Mouse (Mus musculus) liver, embryonic 12.5 days (tissue): ENCODE data around the gene Leap2. TPM values are rescaled to one million over a fixed set of nuclear protein-coding genes. Genes with fewer than 3 reads are reported as not detected.

ENCODE experiments used
- ATAC-seq: fragments of 200-750 bp; cut with Nextera tagmentation; 2 replicates; pipeline ENCODE4 v1.8.0; 2017; ENCODE audit warnings: moderate number of reproducible peaks, mild to moderate bottlenecking, moderate library complexity
- H3K27ac ChIP-seq: fragments of 300-500 bp; sonication (generic); 2 replicates; pipeline ENCODE4 v1.5.1; 2016; ENCODE audit warnings: mild to moderate bottlenecking
- H3K27me3 ChIP-seq: fragments of 300-500 bp; sonication (generic); replicated peaks from 2 replicates; pipeline ENCODE4 v1.6.1; 2016; ENCODE audit warnings: mild to moderate bottlenecking, moderate library complexity
- H3K36me3 ChIP-seq: fragments of 300-500 bp; sonication (generic); 2 replicates; pipeline ENCODE4 v1.6.1; 2016; ENCODE audit warnings: mild to moderate bottlenecking, moderate library complexity
- H3K4me1 ChIP-seq: fragments of 300-500 bp; sonication (generic); 2 replicates; pipeline ENCODE4 v1.6.1; 2016
- H3K4me2 ChIP-seq: fragments of 300-500 bp; sonication (generic); 2 replicates; pipeline ENCODE4 v1.6.1; 2016; ENCODE audit warnings: mild to moderate bottlenecking, moderate library complexity
- H3K4me3 ChIP-seq: fragments of 300-500 bp; sonication (generic); 2 replicates; pipeline ENCODE4 v1.5.1; 2016; ENCODE audit warnings: mild to moderate bottlenecking, moderate library complexity
- H3K9ac ChIP-seq: fragments of 300-500 bp; sonication (generic); 2 replicates; pipeline ENCODE4 v1.6.1; 2016; ENCODE audit warnings: mild to moderate bottlenecking, moderate library complexity
- H3K9me3 ChIP-seq: fragments of 300-500 bp; sonication (generic); replicated peaks from 2 replicates; pipeline ENCODE4 v1.6.1; 2016; ENCODE audit warnings: mild to moderate bottlenecking, moderate library complexity
- WGBS: fragments of 180-500 bp; shearing (Covaris S2); methylation state at CpG from one replicate; pipeline ENCODE4 v1.1.7; 2016; ENCODE audit not compliant: insufficient replicate concordance; 5-methylcytosine and 5-hydroxymethylcytosine counted together
- polyA plus RNA-seq: library from polyadenylated mRNA; unstranded; fragments of >200 nt; fragmentation: Nextera tagmentation; extraction: Ambion mirVana; gene quantifications from 2 replicates; pipeline ENCODE4 v1.2.1, GENCODE M21; 2016

The Leap2 gene
- polyA plus RNA-seq, 1 experiment from 2014 or later: 5.4 TPM

DNA sequence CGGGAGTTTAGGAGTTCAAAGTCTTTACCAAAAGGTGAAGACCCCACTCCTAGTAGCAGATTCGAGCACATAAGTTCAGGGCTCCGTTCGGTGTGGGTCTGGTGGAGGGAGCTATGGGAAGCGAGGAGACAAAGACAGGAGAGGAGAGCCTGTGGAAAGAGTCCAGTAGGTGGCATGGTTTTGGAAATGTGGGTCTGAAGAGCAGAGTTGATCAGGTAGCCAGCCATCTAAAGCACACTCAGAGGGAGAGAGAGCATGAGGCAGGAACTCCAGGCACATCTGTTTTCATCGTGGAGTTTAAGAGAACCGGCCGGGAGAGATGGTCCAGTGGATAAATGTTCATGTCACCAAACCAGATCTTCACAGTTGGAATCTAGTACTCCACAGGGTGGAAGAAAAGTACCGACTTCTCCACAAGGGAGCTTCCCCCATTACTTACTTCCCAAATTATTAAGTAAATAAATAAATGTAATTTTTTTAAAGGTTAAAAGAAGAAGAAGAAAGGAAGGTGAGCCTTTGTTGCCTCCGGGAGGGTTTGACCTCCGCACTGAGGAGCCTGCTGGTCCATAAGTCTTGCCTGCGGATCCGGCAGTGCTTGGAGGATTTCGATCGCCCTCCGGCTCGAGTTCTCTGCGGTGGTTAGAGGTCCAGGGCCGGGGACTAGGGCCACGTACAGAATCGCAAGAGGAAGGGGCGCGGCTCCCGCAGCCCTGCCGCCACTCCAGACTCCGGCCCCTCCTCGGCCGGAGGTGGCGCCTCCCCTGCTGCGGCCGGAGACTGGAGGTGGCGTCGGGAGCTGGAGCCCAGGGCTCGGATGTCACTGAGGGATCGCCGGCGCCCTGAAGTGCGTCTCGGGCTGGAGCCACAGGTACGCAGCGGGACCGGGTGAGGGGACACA lies 33.8 kb upstream of the Leap2 start, which contains the start of the genes Gm10447 and Shroom1:
TSS of gene Gm10447 (minus strand) at position 637 of the 898 bp plus-strand sequence.
TSS of gene Shroom1 (plus strand) at position 732 of the 898 bp plus-strand sequence.
- peak within 1 kb of the TSS; percentile 55 for H3K9ac ChIP-seq
- peaks cover 84% of the 10 kb centered on the region for H3K27me3 ChIP-seq
- H3K27ac ChIP-seq: peak within 1 kb of the TSS; percentile 38; the same call in 1 of the 2 replicates
- H3K4me1 ChIP-seq: peaks cover 24% of the 10 kb centered on the region
- H3K36me3 ChIP-seq: no peaks in the 10 kb centered on the region
- H3K4me3 ChIP-seq: peak within 1 kb of the TSS; percentile 58
- 6% methylated on average over 42 of the region's 42 CpGs for WGBS
- H3K4me2 ChIP-seq: peak within 1 kb of the TSS; percentile 78
- H3K9me3 ChIP-seq: no peaks in the 10 kb centered on the region
- ATAC-seq: peak; percentile 68

DNA sequence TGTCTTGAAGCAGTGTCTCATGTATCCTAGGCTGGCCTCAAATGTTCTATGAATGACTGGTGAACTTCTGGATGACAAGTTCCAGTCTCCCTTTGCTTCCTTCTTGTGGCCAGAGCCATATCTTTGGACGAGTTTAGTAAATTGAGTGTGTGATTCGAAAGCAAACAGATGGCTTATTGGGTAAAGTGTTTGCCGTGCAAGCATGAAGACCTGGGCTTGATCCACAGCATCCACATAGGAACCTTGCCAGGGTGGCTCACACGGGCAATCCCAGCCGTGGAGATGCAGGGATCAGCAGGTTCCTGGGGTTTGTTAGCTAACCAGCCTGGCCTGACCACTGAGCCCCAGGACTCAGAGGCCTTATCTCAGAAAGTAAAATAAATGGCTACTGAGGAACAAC lies 30.1 kb upstream of the Leap2 start:
- Histone ChIP-seq H3K4me2 (no peak overlapping the region), H3K27ac (no peak overlapping the region), H3K4me3 (no peak overlapping the region), H3K9ac (no peak overlapping the region), H3K9me3 (no peaks in the 10 kb centered on the region), H3K36me3 (no peaks in the 10 kb centered on the region), H3K4me1 (peaks cover 22% of the 10 kb centered on the region), H3K27me3 (peaks cover 80% of the 10 kb centered on the region)
- no peak for ATAC-seq
- 51% methylated on average over 5 of the region's 5 CpGs for WGBS

DNA sequence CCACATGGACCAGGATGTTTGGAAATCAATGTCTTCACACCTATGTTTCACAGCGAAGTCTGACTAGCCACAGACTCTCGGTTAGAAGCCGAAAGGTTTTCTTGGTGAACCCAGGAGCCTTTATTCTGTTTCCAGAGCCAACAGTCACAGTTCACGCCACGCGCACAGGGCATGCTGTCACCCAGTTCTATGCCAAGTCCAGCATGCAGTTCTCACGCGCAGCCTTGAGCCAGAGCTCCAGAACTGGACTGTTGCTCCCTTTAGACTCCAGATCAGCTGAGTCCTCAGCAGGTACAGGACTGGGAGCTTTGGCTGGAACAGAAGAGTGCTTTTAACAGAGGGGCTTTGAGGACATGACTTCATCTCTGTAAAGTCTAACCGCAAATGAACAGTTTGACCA lies 29.4 kb upstream of the Leap2 start:
- Histone ChIP-seq H3K9me3 (no peaks in the 10 kb centered on the region), H3K4me3 (no peak overlapping the region), H3K27ac (no peak overlapping the region), H3K9ac (no peak overlapping the region), H3K36me3 (no peaks in the 10 kb centered on the region), H3K27me3 (peaks cover 73% of the 10 kb centered on the region), H3K4me2 (no peak overlapping the region), H3K4me1 (peaks cover 20% of the 10 kb centered on the region)
- 86% methylated on average over 9 of the region's 9 CpGs for WGBS
- ATAC-seq: no peak

DNA sequence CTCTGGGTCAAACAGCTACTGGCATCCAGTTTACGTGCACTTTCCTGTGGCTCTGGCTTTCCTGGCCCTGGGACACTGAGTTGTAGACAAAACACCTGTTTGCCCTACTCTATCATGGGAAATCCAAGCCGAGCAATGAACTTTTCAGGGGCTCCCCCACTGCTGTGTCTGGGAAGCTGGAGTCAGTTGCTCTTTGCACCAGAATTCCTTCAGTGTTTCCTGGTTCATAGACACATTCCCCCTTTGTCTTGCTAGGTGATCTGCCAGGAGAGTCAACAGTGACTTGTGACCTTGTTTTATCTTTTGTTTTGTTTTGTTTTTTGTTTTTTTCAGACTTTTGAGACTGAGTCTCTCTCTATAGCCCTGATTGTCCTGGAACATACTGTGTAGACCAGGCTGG lies 28.4 kb upstream of the Leap2 start:
- no peaks in the 10 kb centered on the region for H3K9me3 ChIP-seq
- H3K4me3 ChIP-seq: no peak overlapping the region
- no peak for ATAC-seq
- peaks cover 9% of the 10 kb centered on the region; the same call in 1 of the 2 replicates for H3K4me1 ChIP-seq
- H3K27ac ChIP-seq: no peak overlapping the region
- H3K9ac ChIP-seq: no peak overlapping the region
- H3K27me3 ChIP-seq: peaks cover 63% of the 10 kb centered on the region
- WGBS: 45% methylated on average over 2 of the region's 2 CpGs
- H3K4me2 ChIP-seq: no peak overlapping the region
- no peaks in the 10 kb centered on the region for H3K36me3 ChIP-seq

DNA sequence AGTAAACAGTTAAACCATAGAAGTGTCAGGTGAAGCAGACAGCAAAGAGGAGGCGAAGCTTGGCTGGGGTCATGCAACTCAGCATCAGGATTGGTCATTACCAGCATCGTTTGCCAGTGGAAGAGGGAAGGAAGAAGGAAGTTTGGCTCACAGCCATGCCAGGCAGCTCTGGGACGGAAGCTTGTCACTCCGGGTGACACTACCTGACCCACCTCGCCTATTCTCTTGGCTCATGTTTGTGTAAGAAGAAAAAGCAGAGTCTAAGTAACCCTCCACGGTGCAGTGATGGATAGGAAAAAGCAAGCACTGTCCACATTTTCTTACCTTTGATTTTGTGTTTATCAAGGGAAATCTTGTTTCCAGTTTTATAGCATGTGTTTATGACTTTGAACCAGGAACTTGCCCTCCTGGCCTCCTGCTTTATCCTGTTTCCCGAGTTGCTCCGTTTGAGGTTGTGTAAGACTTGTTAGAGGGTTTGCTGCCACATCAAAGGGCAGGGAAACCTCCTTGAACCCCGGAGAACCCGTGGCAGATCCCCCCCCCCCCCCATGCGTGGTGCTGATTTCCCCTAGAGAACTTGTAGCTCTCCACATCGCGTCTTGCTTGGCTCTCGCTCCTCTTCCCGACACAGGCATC lies 27.2 kb upstream of the Leap2 start:
- Histone ChIP-seq H3K4me1 (peaks cover 8% of the 10 kb centered on the region; the same call in 1 of the 2 replicates), H3K27ac (no peak overlapping the region), H3K9ac (no peak overlapping the region), H3K4me2 (no peak overlapping the region), H3K4me3 (no peak overlapping the region), H3K9me3 (no peaks in the 10 kb centered on the region), H3K36me3 (no peaks in the 10 kb centered on the region), H3K27me3 (peaks cover 51% of the 10 kb centered on the region)
- ATAC-seq: no peak
- 26% methylated on average over 15 of the region's 15 CpGs for WGBS

DNA sequence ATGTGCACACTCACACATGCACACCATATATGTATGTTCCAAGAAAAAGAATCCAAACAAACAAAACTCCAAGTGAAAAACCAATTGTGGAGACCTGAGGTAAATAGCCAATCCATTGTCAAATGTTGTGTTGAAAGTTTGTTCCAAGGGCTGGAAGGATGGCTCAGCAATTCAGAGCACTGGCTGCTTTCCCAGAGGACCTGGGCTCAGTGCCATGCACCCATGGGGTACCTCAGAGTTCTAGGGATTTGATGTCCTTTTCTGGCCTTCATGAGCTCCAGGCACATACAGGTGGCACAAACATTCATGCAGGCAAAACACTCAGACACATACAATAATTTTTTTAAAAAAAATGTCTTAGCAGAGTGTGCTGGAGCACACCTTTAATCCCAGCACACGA lies 25.6 kb upstream of the Leap2 start:
- Histone ChIP-seq H3K27me3 (peaks cover 42% of the 10 kb centered on the region), H3K4me2 (no peak overlapping the region), H3K27ac (no peak overlapping the region), H3K36me3 (no peaks in the 10 kb centered on the region), H3K4me3 (no peak overlapping the region), H3K9me3 (no peaks in the 10 kb centered on the region), H3K9ac (no peak overlapping the region), H3K4me1 (peaks cover 12% of the 10 kb centered on the region; the same call in 1 of the 2 replicates)
- no peak for ATAC-seq
- 79% methylated on average over 1 of the region's 1 CpGs for WGBS

DNA sequence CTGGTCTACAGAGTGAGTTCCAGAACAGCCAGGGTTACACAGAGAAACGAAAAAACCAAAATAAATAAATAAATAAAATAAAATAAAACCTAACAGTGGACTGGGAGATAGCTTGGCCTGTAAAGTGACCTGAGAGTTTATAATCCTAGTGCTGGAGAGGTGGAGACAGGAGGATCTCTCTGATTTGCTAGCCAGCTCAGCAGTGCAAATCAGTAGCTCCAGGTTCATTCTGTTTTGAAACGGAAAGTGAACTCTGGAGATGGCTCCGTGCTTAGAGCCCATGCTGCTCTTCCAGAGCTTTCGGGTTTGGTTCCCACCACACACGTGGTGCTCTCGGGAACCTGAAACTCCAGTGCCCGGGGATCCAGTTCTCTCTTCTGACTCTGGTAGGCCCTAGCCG lies 25.0 kb upstream of the Leap2 start:
- Histone ChIP-seq H3K4me1 (peaks cover 14% of the 10 kb centered on the region), H3K27ac (no peak overlapping the region), H3K4me3 (no peak overlapping the region), H3K9me3 (no peaks in the 10 kb centered on the region), H3K9ac (no peak overlapping the region), H3K27me3 (peaks cover 42% of the 10 kb centered on the region), H3K4me2 (no peak overlapping the region), H3K36me3 (no peaks in the 10 kb centered on the region)
- 78% methylated on average over 8 of the region's 8 CpGs for WGBS
- no peak for ATAC-seq

DNA sequence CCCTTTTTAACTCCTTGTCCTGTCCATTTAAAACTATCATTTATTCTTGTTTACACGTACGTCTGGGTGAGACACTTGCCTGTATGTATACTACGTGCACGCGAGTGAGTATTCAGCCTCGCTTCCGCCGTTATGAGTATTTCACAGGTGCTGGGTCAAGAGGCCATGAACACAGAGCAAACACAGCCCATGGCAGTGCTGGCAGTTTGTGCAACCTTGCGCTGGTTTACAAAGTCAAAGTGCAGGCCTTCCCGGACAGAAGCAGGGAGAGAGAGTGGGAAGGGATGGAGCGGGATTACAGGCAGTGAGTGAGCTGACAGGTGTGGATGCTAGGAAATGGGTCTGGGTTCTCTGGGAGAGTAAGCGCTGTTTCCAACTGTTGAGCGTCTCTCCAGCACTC lies 23.2 kb upstream of the Leap2 start:
- Histone ChIP-seq H3K36me3 (no peaks in the 10 kb centered on the region), H3K4me3 (no peak overlapping the region), H3K27ac (0 out of 2 replicates have a peak overlapping the region, but pooled peaks have one; percentile 40), H3K27me3 (peaks cover 24% of the 10 kb centered on the region), H3K4me1 (peaks cover 32% of the 10 kb centered on the region), H3K9ac (no peak overlapping the region), H3K4me2 (no peak overlapping the region), H3K9me3 (no peaks in the 10 kb centered on the region)
- ATAC-seq: peak; percentile 66
- 84% methylated on average over 13 of the region's 13 CpGs for WGBS

DNA sequence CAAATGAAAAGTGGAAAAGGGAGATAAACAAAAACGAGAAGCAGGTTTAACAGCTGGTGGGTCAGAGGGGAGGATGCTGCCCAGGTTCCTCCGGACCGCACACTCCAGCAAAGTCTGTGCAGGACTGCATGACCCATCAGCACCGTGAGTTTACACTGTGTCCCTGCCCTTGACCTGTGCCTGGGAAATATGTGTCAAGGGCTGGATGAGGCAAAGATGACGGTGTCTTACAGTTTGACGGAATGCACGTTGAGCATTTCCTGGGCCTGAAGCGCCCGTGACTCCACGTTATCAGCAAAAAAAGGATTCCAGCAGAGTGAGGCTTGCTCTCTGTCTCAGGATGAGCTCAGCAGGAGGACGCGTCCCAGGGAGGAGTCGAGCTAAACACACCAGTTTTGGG lies 22.6 kb upstream of the Leap2 start:
- WGBS: 56% methylated on average over 13 of the region's 13 CpGs
- no peak for ATAC-seq
- Histone ChIP-seq H3K9ac (no peak overlapping the region), H3K27ac (peak overlapping the region; percentile 40; the same call in 1 of the 2 replicates), H3K4me3 (no peak overlapping the region), H3K4me1 (peaks cover 31% of the 10 kb centered on the region), H3K9me3 (no peaks in the 10 kb centered on the region), H3K27me3 (peaks cover 18% of the 10 kb centered on the region), H3K36me3 (no peaks in the 10 kb centered on the region), H3K4me2 (no peak overlapping the region)

DNA sequence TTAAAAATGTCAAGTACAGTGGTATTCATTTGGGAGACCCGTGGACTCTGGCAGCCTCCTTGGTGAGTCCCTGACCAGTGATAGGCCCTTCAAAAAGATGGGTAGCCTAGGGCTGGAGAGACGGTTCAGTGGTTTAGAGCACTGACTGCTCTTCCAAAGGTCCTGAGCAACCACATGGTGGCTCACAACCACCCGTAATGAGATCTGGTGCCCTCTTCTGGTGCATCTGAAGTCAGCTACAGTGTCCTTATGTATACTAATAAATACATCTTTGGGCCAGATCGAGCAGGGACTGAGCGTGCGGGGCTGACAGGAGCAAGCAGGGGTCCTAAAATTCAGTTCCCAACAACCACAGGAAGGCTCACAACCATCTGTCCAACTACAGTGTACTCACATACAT lies 20.9 kb upstream of the Leap2 start:
- peaks cover 4% of the 10 kb centered on the region; the same call in 1 of the 2 replicates for H3K27me3 ChIP-seq
- 19% methylated on average over 6 of the region's 6 CpGs for WGBS
- H3K9me3 ChIP-seq: no peaks in the 10 kb centered on the region
- no peak overlapping the region for H3K4me3 ChIP-seq
- H3K4me1 ChIP-seq: peaks cover 25% of the 10 kb centered on the region
- H3K36me3 ChIP-seq: no peaks in the 10 kb centered on the region
- no peak overlapping the region for H3K27ac ChIP-seq
- peak; percentile 43; the same call in 1 of the 2 replicates for ATAC-seq
- H3K4me2 ChIP-seq: no peak overlapping the region
- H3K9ac ChIP-seq: no peak overlapping the region

DNA sequence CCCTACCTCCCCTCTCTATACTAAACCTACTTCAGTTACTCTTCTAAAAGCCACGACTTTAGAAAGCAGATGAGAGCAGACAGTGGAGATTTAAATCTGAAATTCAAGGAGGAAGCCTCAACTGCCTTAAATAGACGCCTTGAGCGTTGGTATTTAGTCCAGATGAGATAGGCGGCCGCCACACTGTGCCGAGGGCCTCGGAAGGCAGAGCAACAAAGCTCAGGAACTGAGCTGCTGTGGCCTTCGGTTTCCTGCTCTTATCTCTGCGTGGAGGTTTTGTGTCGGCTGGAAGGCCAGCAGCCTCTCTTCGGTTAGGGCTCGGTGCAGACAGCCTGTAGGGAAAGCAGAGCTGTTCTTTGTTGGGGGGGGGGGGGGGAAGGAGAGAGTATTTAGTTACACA lies 19.0 kb upstream of the Leap2 start:
- no peak overlapping the region for H3K9ac ChIP-seq
- H3K4me1 ChIP-seq: peaks cover 25% of the 10 kb centered on the region
- peak overlapping the region; percentile 51 for H3K4me2 ChIP-seq
- WGBS: under 1% methylated on average over 12 of the region's 12 CpGs
- 0 out of 2 replicates have a peak overlapping the region, but pooled peaks have one; percentile 1 for H3K4me3 ChIP-seq
- peaks cover 5% of the 10 kb centered on the region; the same call in 1 of the 2 replicates for H3K27me3 ChIP-seq
- peak overlapping the region; percentile 53; the same call in 1 of the 2 replicates for H3K27ac ChIP-seq
- H3K36me3 ChIP-seq: no peaks in the 10 kb centered on the region
- no peaks in the 10 kb centered on the region for H3K9me3 ChIP-seq
- peak; percentile 31 for ATAC-seq

DNA sequence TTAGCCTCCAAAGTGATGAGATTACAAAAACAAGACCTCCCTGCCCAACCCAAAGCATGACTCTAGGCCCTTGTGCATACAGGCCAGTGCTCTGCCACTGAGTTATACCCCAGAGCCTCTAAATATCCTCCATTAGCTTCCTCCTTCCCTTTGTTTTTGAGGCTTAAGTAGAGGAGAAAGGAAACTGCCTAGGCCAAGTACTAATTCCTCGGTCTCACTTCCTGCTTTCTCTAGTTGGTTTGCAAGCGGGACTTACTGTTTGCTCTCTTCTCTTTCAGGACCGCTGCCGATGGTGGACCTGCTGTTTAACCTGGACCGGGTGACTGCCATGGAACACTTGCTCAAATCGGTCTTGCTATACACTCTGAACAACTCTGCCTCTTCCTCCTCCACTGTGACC lies 13.4 kb upstream of the Leap2 start:
- 64% methylated on average over 6 of the region's 6 CpGs for WGBS
- H3K36me3 ChIP-seq: no peaks in the 10 kb centered on the region
- H3K9me3 ChIP-seq: no peaks in the 10 kb centered on the region
- ATAC-seq: no peak
- peaks cover 5% of the 10 kb centered on the region; the same call in 1 of the 2 replicates for H3K27me3 ChIP-seq
- H3K4me1 ChIP-seq: peaks cover 35% of the 10 kb centered on the region
- H3K4me3 ChIP-seq: no peak overlapping the region
- H3K4me2 ChIP-seq: no peak overlapping the region
- H3K27ac ChIP-seq: no peak overlapping the region
- no peak overlapping the region for H3K9ac ChIP-seq
